18 mouse cellular contexts compared by ENCODE assay signal in genomic region chr2:49929931-49930330, GRCm38 (mm10).
"Had no signal": no experiment of that assay in that cellular context is flagged by ENCODE, and none has a peak within 500 bp of the region (broad histone marks: within the 10 kb centered on the region; RNA-seq: fewer than 3 reads in every experiment).

No protein-coding gene starts in this region.

- H3K9ac ChIP-seq: limb, embryonic 13.5 days; liver, embryonic 13.5 days; lung, embryonic 14.5 days; midbrain, embryonic 12.5 days; neural tube, embryonic 13.5 days; stomach, embryonic 15.5 days had no signal

- ATAC-seq: lung, postnatal 0 days; midbrain, embryonic 16.5 days had no signal

- H3K4me2 ChIP-seq: limb, embryonic 13.5 days; liver, embryonic 13.5 days; lung, embryonic 14.5 days; midbrain, embryonic 12.5 days; neural tube, embryonic 13.5 days; stomach, embryonic 15.5 days had no signal

- H3K4me3 ChIP-seq: limb, embryonic 13.5 days; liver, embryonic 13.5 days; midbrain, embryonic 12.5 days; myocyte; neural tube, embryonic 13.5 days; stomach, embryonic 15.5 days had no signal

- H3K27ac ChIP-seq: limb, embryonic 13.5 days; liver, embryonic 13.5 days; macrophage; midbrain, embryonic 12.5 days; neural tube, embryonic 13.5 days; stomach, embryonic 15.5 days had no signal

- H3K9me3 ChIP-seq: limb, embryonic 13.5 days; liver, embryonic 13.5 days; midbrain, embryonic 12.5 days; neural tube, embryonic 13.5 days; stomach, embryonic 15.5 days had no signal

- H3K36me3 ChIP-seq: limb, embryonic 13.5 days; liver, embryonic 13.5 days; midbrain, embryonic 12.5 days; neural tube, embryonic 13.5 days; stomach, embryonic 15.5 days had no signal

- H3K27me3 ChIP-seq: limb, embryonic 13.5 days; liver, embryonic 13.5 days; midbrain, embryonic 12.5 days; neural tube, embryonic 13.5 days; stomach, embryonic 15.5 days had no signal

- H3K4me1 ChIP-seq: limb, embryonic 13.5 days; liver, embryonic 13.5 days; midbrain, embryonic 12.5 days; neural tube, embryonic 13.5 days; stomach, embryonic 15.5 days had no signal

- DNase-seq: kidney, adult 9 months; kidney, postnatal 14 days; kidney, postnatal 4 days; left cerebral cortex, postnatal 4 days; liver, embryonic 13.5 days; lung, embryonic 14.5 days; retina, postnatal 1 day; right cerebral cortex, postnatal 4 days; spleen, adult 18-20 months; thymus, postnatal 36 days had no signal
